Mouse (Mus musculus) heart, adult 18-20 months (tissue): ENCODE data around the gene Lsm4. TPM values are rescaled to one million over a fixed set of nuclear protein-coding genes. Genes with fewer than 3 reads are reported as not detected.

Experiments
- DNase-seq, 2 experiments: peaks; one replicate each; pipeline ENCODE4 v3.0.0; 2021 to 2022; ENCODE audit warnings: mixed read lengths in 1 of 2
- total RNA-seq, 2 experiments: library from RNA; stranded (reverse); gene quantifications; 2 replicates each; pipeline ENCODE4 v1.2.3; 2021

The Lsm4 gene
- total RNA-seq, 2 experiments from 2014 or later = 66.7 to 73.1 TPM

DNA sequence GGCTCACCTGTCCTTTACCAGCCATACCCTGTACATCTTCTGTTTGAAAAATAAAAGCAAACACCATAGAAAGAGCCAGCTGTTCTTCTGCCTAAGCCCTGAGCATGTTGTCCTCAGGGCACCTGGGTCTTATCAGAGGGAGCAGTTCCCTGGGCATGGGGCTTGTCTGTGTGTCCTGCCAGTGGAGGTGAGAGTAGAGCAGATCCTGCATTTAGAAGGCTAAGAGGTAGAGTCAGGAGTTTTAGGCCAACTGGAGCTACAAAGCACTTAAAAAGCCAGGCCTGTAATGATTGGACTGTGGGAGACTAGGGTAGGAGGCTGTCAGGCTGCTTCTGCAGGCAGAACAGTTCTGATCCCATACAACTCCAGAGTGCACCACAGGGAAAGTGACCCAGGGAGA is 5.6 kb downstream of the Lsm4 start:
- DNase-seq = no peak

DNA sequence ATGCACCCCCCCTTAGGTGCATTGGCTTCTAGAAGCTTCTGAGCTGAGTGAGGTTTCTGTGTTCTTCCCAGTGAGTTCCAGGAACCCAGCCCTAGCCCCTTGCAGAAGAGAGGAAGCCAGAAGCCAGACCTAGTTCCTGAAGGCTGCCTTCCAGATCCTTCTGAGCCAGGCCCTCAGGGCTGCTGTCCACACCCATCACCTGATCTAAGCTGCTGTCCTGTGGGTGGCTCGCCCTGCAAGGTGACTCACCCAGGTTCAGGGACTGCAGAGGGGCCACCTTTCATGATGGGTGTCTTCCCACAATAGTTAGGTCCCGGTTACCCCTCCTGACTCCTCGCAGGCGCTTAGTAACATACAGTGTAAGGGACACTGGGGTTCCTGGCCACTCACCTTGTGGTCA is 6.4 kb downstream of the Lsm4 start:
- DNase-seq = no peak

DNA sequence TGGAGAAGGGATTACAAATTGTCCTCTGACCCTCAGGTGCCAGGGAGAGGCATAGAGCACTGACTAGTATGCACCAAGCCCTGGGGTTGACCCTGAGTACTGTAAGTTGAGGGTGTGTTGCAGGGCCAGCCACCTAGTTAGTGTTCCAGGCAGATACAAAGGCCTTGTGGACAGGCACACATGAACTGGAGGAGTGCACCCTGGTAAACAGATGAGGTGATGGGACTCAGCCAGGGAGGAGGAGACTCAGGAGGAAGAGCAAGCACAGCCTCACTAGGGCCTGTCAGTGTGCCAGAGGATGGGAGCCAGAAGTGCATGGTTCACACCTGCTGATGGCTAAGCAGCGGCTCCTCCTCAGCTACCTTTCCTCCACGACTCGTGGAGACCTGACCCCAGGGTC is 7.0 kb downstream of the Lsm4 start:
- peak; percentile 49 to 63 for DNase-seq

DNA sequence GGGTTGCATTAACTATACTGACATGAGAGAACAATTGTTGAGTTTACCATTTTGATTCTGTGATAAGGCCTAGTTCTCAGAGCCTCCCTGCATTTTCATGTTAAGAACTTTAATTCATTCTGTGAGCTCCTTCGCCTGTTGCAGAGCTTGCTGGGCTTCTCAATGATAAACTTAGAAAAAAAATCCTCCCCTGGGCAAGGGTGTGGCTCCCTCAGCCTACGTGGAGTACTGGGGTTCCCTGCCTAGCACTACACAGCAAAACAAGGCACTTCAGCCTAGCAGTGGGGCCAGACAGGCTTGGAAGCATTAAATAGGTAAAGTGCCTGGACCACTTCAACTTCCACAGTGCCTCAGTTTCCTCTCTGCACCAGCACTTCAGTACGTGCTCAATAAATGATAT is 8.4 kb downstream of the Lsm4 start:
- DNase-seq = no peak

DNA sequence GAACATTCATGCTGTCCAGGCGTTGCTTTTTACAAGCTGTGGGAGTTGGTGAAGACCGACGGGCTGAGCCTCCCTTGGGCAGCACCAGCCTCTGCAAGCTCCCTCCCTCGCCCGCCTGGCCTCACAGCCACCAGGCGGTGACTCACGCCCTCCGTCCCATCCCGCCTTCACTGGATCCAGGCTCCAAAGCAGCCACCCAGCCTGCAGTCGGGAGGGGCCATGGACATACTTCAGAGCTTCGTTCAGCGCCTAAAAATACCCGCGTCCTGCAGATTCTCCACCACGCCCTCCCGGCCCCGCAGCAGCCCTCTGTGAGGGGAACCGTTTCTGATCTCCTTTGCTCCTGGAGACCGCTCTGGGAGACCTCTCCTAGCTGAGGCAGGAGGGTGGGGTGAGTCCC is 9.1 kb downstream of the Lsm4 start:
- peak; percentile 83 to 93 for DNase-seq

DNA sequence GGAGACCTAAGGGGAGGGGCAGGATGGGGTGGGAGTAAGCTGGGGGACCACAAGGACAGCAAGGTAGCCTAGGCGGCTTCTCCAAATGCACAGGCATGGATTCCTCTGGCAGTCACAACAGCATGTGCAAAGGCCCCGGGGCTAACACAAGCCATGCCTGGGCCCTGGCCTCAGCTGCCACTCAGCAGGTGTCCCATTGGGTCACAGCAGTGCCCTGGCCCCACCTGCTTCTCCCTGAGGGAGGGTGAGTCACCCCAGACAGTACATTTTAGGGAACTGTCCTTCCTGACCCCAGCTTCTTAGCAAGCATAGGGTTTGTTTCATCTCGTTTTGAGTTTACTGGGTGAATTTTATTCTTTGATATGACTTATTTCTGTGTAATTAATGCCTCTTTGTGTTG is 9.6 kb downstream of the Lsm4 start:
- DNase-seq = no peak

DNA sequence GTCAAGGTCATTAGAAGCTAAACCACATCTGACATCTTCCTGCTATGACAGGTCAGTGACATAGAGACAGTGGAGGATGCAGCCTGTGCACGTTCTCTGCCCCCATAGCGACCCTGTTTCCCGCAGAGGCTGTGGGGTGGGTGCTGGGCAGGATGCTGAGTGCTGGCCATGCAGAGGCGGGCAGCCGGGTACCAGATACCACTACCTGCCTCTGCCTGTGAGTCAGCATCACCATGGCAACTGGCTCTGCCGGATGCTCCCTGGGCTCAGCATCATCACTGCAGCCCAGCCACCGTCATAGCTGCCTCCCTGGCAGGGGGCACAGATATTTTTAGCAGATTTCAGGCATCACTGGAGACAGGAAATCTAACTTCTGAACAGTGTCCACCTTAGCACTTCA is 11.2 kb downstream of the Lsm4 start:
- no peak for DNase-seq

DNA sequence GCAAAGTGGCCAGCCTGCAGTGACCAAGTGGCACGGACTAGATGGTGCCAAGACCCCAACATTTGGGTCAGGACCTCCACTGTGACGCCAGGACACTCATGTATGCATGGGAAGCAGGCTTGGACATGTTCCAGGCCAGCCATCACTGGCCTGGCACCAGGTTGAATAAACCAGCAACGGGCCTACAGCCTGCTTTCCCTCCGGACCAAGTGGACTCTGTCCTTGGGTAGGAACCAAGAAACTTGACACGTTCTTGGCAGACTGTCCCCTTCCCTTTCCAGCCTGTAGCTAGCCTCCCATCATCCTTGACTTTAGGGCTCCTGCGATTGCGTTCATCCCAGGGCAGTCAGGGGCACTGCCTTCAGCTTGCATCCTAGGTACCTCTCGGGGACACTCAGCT is 14.5 kb downstream of the Lsm4 start:
- peak; percentile 87 to 88 for DNase-seq

DNA sequence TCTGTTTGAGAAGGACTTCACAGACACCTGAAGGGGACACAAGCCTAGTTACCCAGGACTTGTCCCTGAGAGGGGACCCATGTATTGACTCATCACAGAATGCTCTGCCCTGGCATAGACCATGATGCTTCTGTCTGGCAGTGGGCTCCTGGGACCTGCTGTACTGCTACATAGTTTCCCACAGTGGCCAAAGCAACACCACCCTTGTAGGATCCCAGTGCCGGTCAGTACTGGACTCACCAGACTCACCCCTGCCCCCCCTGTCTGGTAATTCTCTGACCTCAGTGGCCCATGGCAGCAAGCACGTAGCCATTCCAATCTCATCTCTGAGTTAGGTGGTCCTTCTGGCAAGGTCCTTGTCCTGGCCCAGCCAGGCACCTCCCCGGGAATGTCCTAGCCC is 15.1 kb downstream of the Lsm4 start:
- no peak for DNase-seq

DNA sequence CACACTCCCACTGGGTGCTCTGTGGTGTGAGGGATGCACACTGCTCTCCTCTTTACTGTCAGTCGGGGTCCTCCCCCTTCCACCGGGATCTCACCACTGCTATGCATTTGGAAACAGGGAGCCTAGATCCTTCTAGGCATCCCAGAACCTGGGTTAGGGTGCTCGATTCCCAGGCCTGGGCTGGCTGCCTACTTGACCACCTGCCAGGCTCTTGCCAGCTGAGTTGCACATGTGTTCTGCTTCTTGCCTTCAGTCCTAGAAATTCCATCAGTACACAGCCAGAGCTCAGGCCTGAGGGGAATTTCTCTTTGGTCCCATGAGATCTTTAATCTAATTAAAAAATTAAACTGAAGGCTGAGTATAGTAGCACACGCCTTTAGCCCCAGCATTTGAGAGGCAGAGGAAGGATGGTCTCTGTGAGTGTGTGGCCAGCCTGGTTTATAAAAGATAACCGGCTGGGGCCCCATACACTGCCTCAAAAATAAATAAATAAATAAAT is 16.9 kb downstream of the Lsm4 start:
- DNase-seq = no peak

DNA sequence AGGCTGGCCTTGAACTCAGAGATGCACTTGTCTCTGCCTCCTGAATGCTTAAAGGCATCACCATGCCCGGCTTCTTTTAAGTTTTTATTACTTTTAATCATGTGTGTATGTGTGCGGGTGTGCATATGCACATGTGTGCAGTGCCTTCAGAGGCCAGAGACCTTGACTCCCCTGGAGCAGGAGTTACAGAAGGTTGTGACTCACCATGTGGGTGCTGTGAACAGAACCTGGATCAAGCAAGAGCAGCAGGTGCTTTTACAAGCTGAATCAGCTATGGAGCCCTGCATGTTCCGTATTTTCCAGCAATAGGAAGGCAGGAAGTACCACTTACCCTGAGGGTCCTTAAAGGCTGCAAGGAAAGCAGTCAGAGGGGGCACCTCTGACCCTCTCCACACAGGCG is 18.2 kb downstream of the Lsm4 start:
- DNase-seq = no peak

DNA sequence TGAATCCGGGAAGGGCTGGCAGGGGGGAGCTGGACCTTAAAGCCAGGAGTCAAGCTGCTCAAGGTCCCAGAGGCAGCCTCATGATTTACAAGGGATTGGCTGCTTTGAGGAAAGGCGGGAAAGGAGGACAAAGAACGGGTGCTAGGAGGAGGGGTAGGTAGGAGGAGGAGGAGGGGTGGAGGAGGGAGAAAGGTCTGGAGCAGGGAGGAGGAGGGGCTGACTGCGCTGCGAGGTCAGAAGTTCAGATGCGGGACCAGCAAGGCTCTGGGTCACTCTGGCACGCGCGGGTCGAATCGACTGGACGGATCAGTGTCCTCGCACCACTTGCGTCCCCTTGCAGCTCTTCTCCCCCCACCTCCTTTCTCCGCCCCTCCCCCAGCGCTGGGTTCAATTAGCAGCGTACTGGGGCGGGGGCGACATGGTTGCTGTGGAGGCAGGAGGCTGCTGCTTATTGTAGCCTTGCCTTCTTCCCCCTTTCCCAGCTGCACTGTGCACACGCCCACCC is 18.7 kb downstream of the Lsm4 start:
- DNase-seq = no peak

DNA sequence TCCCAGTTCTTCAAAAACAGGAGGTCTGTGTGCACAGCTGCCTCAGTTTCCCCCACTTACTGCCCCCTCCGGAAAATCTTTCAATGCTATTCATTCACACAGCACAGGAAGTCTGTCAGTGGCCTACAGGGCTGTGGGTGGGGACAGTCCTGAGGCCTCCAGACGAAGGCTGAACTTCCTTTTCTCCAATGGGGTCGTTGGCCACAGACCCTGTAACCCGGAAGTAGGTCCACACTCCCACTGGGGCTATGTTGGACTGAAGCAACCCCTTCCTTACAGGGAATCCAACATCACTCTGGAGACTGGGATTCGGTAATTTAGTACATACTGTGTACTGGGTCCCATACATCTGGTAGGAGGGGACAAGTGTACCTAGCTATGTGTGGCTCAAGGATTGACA is 20.6 kb downstream of the Lsm4 start:
- no peak for DNase-seq

DNA sequence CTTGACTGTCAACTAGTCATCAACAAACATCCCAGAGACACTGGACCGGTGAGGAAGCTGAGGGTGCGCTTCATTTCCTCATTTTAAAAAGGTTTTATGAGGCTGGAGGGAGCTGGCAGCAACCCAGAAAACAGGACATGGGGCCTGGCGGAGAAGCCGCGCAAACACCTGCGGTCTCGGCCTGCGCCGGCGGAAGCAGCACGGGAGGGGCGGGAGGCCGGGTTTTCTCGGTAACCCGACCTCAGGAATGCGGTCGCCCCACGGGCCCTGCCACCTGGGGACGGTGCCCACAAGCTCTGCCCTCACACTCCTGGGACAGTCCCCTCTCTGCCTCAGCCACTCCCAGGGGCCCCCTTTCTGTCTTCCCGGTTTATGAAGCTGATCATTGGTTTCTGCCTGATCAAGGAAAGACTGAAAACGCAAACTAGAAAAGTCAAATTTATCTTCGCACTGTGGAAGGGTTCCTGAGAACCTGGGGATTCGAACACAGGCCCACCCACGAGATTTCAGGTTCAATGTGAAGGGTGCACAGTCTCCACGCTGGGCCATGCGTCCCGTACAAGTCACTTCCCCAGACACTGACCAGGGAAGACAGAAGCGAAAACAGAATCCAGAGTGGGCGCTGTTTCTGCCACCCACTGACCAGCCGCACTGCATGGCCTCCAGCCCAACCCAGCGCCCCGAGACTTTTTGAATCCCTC is 22.4 kb downstream of the Lsm4 start:
- DNase-seq = peak; percentile 61 to 68

DNA sequence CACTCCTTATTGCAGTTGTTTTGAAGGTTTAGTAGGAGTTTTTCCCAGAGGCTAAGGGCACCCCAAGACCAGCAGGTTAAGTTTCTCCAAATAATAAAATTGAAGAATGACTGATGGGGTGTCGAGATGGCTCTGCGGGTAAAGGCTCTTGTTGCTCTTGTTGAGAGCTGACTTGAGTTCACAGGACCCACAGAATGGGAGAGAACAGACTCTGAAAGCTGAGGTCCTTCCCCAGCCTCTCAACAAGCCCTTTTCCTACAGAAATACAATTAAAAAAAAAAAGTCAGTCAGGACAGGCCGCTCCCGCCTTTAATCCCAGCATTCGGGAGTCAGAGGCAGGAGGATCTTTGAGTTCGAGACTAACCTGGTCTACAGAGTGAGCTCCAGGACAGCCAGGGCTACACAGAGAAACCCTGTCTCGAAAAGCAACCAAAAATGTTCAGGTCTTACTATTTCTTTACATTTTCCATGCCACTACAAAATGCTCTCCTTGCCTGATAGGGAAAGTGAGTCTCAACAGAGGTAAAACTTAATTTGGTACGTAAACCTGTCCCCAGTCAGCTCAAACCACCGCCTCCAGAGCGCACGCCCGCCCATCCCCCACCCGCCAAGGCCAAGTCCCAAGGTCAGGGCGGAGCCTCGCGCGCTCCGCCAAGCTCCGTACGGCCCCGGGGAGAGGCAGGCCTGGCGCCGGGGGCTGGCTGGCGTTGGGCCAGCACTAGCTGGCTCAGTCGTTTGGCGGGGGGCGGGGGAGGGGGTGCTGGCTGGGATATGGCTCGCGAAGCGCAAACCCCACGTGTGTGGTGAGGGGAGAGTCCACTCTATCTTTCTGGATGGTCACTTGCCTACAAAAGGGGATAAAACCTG is 23.2 kb downstream of the Lsm4 start:
- DNase-seq = peak; percentile 79 to 86

DNA sequence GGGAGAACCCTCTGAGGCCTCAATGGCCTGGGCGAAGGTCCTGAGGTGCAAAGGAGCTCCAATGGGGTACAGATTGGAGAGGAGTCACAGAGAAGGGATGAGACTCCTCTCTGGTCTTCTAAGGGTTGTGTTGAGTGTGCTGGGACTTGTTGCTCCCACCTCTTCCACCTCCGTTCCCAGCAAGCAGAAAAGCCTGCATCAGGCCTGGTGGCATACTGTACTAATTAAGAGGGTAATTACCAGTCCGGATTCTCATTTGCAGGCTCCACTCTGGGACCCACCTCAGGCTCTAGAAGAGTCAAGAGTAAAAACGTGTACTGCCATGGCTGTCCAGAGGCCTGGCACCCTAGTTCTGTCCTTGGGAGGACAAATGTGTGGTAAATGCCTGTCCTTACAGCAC is 23.9 kb downstream of the Lsm4 start:
- peak in 1 of 2 experiments; percentile 60 for DNase-seq

DNA sequence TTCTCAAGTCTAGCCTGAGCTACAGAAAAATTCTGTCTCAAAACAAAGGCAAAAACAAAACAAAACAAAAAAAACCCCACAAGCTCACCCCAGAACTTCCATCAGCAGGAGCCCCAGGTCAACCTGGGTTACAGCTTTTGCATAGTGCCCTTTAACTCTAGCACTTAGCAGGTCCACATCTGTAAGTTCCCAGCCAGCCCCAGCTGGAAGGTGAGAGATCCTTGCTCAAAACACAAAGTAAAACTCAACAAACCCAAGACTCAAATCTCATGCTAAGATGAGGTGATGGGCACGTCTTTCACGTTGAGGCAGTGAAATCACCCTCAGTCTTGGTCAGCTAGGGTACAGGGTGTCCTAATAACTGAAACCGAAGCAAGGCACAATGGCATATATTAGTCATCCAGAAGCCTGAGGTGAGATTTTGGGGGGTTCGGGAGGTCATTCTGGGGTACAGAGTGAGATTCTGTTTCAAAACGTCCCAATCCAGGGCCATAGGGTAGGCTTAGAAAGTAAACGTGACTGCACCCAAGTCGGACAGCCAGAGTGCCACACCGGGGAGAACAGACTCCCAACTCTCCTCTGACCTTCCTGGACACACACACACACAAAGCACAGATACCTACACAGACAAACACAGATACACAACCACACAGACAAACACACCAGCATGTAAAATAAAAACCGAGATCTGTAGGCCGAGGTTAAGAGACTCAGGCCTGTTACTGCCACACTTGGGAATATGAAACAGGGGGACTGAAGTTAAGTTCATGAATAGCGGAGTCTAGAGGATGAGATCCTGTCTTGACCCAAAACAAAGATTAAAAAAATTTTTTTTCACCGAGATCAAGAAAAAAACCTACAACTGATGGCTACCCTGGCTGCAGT is 24.6 kb downstream of the Lsm4 start:
- peak in 1 of 2 experiments; percentile 45 for DNase-seq

DNA sequence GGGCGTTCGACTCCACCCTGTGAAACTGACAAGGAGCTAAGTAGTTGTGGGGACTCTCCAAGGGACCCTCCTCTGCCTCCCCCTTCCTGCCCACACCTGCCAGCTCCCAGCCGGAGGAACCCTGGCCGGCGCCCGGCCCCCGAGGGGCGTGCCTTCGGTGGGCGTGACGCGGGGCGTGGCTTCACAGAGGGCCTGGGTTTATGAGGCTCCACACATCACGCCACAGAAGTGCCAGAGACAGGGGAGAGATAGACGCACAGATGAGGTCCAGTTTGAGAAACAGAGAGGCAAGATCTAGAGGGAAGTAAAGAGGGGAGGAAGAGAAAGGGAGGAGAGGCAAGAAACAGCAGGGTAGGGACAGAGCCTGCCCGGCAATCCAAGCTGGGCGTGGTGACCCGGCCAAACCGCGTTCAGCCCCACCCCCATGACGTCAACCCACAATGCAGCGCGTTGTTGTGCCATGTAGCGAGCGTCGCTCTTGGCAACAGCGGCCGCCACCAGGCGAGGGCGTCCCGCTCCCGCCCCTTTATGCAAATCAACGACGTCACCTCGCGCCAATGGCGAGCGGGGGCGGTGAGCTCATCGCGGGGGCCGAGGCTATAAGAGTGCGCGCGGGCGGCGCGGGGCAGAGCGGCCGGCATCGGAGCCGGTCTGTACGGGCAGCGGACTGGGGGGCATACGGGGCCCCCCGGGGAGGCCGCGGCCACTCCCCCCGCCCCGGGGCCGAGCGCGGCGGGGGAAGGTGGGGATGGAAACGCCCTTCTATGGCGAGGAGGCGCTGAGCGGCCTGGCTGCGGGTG is 25.5 kb downstream of the Lsm4 start, which contains the start of gene Jund:
TSS of gene Jund (plus strand) at position 640 of the 800 bp plus-strand sequence.
- peak; percentile 99 for DNase-seq

DNA sequence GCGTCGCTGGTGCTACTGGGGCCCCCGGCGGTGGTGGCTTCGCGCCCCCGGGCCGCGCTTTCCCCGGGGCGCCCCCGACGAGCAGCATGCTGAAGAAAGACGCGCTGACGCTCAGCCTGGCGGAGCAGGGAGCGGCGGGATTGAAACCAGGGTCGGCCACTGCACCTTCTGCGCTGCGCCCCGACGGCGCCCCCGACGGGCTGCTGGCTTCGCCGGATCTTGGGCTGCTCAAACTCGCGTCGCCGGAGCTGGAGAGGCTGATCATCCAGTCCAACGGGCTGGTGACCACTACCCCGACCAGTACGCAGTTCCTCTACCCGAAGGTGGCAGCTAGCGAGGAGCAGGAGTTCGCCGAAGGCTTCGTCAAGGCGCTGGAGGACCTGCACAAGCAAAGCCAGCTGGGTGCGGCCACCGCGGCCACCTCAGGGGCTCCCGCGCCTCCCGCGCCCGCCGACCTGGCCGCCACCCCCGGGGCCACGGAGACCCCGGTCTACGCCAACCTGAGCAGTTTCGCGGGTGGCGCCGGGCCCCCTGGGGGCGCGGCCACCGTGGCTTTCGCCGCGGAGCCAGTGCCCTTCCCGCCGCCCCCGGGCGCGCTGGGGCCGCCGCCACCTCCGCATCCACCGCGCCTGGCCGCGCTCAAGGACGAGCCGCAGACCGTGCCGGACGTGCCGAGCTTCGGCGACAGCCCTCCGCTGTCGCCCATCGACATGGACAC is 26.2 kb downstream of the Lsm4 start:
- no peak for DNase-seq

DNA sequence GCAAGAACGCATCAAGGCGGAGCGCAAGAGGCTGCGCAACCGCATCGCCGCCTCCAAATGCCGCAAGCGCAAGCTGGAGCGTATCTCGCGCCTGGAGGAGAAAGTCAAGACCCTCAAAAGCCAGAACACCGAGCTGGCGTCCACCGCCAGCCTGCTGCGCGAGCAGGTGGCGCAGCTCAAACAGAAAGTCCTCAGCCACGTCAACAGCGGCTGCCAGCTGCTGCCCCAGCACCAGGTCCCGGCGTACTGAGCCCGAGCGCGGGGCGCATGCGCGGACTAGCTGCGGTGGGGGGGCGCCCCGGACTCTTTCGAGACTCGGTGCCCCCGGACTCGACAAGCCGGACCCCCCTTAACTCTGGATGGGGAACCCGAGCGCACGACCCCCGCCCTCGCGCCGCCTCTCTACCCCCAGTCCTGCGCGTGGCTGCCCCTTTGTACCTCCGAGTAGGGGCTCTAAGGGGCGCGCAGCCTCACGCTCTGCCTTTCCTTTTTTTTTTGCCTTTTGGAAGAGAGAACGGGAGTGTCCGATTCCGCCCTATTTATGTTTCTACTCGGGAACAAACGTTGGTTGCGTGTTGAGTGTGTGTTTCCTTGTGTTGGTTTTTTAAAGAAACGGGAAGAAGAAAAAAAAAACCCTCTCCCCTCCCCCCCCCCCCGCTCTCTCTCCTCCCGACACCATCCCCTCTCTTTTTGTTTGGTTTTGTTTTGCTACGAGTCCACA is 26.9 kb downstream of the Lsm4 start:
- DNase-seq = peak; percentile 86 to 87
